Mouse (Mus musculus) liver, adult 2 months (tissue): Measurements from ENCODE around the gene Kiss1. TPM values are rescaled to one million over a fixed set of nuclear protein-coding genes. Genes with fewer than 3 reads are reported as not detected.

Experiments used
- DNase-seq: peaks from one replicate; pipeline ENCODE4 v3.0.0-alpha.2; 2011; ENCODE audit warnings: low read depth, low spot score; ENCODE audit errors: extremely low read depth
- H3K27ac ChIP-seq: fragments of 200-500 bp; replicated peaks from 2 replicates; pipeline ENCODE4 v1.5.1; 2012; ENCODE audit warnings: low read depth, mild to moderate bottlenecking, control low read depth, inconsistent platforms, low read length; ENCODE audit not compliant: insufficient read depth
- H3K27me3 ChIP-seq: fragments of 200-500 bp; 2 replicates; pipeline ENCODE4 v1.6.1; 2012; ENCODE audit warnings: mild to moderate bottlenecking, moderate library complexity, low read length, inconsistent platforms; ENCODE audit not compliant: control insufficient read depth, insufficient read depth
- H3K36me3 ChIP-seq: fragments of 200-500 bp; 2 replicates; pipeline ENCODE4 v1.6.1; 2012; ENCODE audit warnings: low read length, inconsistent platforms; ENCODE audit not compliant: control insufficient read depth, insufficient read depth
- H3K4me1 ChIP-seq: fragments of 200-500 bp; 2 replicates; pipeline ENCODE4 v1.6.1; 2011; ENCODE audit warnings: low read length; ENCODE audit not compliant: control insufficient read depth, insufficient read depth
- H3K4me3 ChIP-seq: fragments of 200-500 bp; 2 replicates; pipeline ENCODE4 v1.5.1; 2011; ENCODE audit warnings: low read depth, mild to moderate bottlenecking, control low read depth, low read length, moderate library complexity; ENCODE audit not compliant: insufficient read depth
- H3K79me2 ChIP-seq: fragments of 200-500 bp; 2 replicates; pipeline ENCODE4 v1.6.1; 2012; ENCODE audit warnings: inconsistent platforms, mild to moderate bottlenecking, low read length, moderate library complexity; ENCODE audit not compliant: control insufficient read depth, insufficient read depth
- H3K9ac ChIP-seq: fragments of 200-500 bp; 2 replicates; pipeline ENCODE4 v1.6.1; 2012; ENCODE audit warnings: low read depth, mild to moderate bottlenecking, control low read depth, inconsistent platforms, low read length
- CTCF ChIP-seq: fragments of 200-500 bp; IDR thresholded peaks from 2 replicates; pipeline ENCODE4 v1.5.1; 2011; ENCODE audit warnings: low read depth, low read length, control low read depth
- POLR2A ChIP-seq: fragments of 200-500 bp; IDR thresholded peaks from 2 replicates; pipeline ENCODE4 v1.6.1; 2011; ENCODE audit warnings: low read length, control low read depth; ENCODE audit not compliant: insufficient read depth; ENCODE audit errors: extremely low read depth
- WGBS: fragments of 180-500 bp; shearing (Covaris S2); methylation state at CpG from one replicate; pipeline ENCODE4 v1.1.7; 2018; 5-methylcytosine and 5-hydroxymethylcytosine counted together
- polyA plus RNA-seq: library from polyadenylated mRNA; depleted of rRNA; stranded (reverse); fragments of >200 nt; gene quantifications from 2 replicates; pipeline ENCODE4 v1.2.3, GENCODE M21; 2012
- total RNA-seq: library from RNA; depleted of rRNA; stranded (reverse); fragments of >200 nt; gene quantifications from 2 replicates; pipeline ENCODE4 v1.2.3, GENCODE M21; 2014

Gene Kiss1
- total and polyA plus RNA-seq, 2 experiments: not detected

DNA sequence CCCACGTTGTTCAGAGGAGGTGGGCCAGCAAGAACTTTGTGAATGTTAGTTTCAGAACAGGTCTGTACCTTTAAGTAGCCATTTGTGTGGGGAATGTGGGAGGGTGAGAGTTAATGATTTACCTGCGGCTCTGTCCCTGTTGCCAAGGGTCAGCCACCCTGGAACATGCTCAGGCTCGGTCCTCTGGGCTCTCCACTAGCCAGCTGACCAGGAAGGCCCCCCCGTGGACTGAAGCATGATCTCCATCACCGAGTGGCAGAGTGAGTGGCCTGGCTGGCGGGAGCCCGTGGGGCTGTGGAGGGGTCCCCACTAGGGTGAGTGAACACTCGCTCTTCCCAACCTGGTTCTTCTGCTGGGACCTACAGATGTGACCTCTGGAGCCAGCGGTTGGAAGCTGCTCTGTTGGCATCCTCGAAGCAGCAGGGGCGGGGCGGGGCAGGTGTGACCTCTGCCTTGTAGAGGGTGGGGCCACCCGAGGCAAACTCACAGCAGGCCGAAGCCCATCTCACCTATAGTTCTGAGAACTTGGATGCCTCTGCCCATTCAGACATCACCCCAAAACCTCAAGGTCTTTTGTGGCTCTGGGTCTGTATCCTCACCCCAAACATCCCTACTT lies 11.9 kb upstream of the Kiss1 start, which contains the start of gene Golt1a:
Golt1a (plus strand) TSS at position 149 of the 616 bp plus-strand sequence.
- no peaks in the 10 kb centered on the region for H3K36me3 ChIP-seq
- peaks cover 10% of the 10 kb centered on the region for H3K4me1 ChIP-seq
- WGBS: 25% methylated on average over 14 of the region's 14 CpGs
- DNase-seq: peak; percentile 95
- peaks cover 7% of the 10 kb centered on the region; the same call in 1 of the 2 replicates for H3K79me2 ChIP-seq
- peak within 1 kb of the TSS; percentile 83 for H3K27ac ChIP-seq
- no peak for TF ChIP-seq CTCF
- 0 out of 2 replicates have a peak, but pooled peaks have one; percentile 46 for TF ChIP-seq POLR2A
- peak within 1 kb of the TSS; percentile 65 for H3K4me3 ChIP-seq
- H3K9ac ChIP-seq: peak within 1 kb of the TSS; percentile 76
- H3K27me3 ChIP-seq: no peaks in the 10 kb centered on the region

DNA sequence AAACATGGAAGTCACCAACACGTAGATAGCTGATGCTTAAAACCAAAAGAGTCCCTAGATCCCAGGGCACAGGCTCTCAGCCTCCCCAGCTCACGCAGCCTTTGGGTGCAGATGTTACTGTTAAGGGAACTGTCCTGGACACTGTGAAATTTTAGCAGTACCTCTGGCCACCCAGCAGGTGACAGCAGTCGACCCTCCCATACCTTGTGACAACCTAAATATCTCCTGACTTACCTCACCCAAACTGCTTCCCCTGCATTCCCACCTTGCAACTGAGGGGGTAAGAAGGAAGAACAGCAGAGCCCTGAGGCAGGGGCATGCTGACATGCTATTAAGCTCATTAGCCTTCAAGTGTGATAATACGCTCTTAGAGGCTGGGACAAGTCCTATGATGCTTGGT lies 10.4 kb upstream of the Kiss1 start:
- Histone ChIP-seq H3K27me3 (no peaks in the 10 kb centered on the region), H3K79me2 (peaks cover 7% of the 10 kb centered on the region; the same call in 1 of the 2 replicates), H3K36me3 (no peaks in the 10 kb centered on the region), H3K27ac (no peak overlapping the region), H3K4me3 (no peak overlapping the region), H3K4me1 (peaks cover 10% of the 10 kb centered on the region), H3K9ac (no peak overlapping the region)
- TF ChIP-seq CTCF: peak; percentile 24; the same call in 1 of the 2 replicates
- TF ChIP-seq POLR2A: no peak
- WGBS: 74% methylated on average over 4 of the region's 4 CpGs
- no peak for DNase-seq

- H3K4me1 ChIP-seq: peaks cover 9% of the 10 kb centered on the region
- no peaks in the 10 kb centered on the region for H3K36me3 ChIP-seq
- peaks cover 7% of the 10 kb centered on the region; the same call in 1 of the 2 replicates for H3K79me2 ChIP-seq
- no peak overlapping the region for H3K4me3 ChIP-seq
- no peaks in the 10 kb centered on the region for H3K27me3 ChIP-seq
- 66% methylated on average over 10 of the region's 10 CpGs for WGBS
- no peak for DNase-seq
- H3K27ac ChIP-seq: no peak overlapping the region
- TF ChIP-seq POLR2A (no peak), CTCF (no peak)
- no peak overlapping the region for H3K9ac ChIP-seq
Measured at GRCm38 (mm10) chr1:133311946-133312345, 9.7 kb upstream of the Kiss1 start.

DNA sequence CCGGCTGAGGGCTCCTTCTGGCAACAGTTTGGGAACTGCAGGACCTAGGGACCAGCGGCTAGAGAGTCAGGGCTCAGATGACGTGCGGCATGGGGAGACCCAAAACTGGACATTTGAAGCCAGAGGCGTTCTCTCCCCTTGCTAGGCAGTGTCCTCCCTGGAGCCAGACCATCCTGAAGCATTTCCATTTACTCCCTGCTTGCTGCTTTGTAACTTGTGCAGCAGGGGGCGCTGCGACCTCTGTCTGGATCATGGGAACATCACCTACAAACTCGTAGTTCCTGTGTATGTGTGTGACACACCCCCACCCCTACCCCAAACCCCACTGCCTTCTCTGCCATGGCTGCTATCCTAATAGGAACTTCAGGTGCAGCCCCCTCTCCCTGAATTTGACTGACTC lies 7.3 kb upstream of the Kiss1 start:
- Histone ChIP-seq H3K27me3 (no peaks in the 10 kb centered on the region), H3K9ac (no peak overlapping the region), H3K4me1 (peaks cover 6% of the 10 kb centered on the region), H3K36me3 (no peaks in the 10 kb centered on the region), H3K4me3 (no peak overlapping the region), H3K27ac (no peak overlapping the region), H3K79me2 (peaks cover 7% of the 10 kb centered on the region; the same call in 1 of the 2 replicates)
- TF ChIP-seq POLR2A (no peak), CTCF (peak; percentile 86)
- peak; percentile 38 for DNase-seq
- 42% methylated on average over 8 of the region's 8 CpGs for WGBS

DNA sequence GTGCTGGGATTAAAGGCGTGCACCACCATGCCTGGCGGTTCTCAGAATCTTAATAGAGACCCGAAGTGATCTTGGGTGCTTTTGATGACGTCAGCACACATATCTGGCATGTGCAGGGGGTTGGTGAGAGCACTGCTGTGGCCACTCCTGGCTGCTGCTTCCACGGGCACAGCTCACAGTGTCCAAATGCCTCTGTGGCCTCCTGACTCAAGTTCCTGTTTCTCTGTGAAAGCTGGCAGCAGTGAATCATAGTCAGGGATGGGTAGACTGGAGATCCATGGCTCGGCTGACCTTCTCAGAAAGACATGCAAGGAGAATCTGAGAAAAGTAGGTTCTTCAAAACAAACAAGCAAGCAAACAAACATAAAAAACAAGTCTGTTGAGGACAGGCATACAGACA lies 5.9 kb upstream of the Kiss1 start:
- Histone ChIP-seq H3K27ac (no peak overlapping the region), H3K4me1 (peaks cover 2% of the 10 kb centered on the region), H3K27me3 (no peaks in the 10 kb centered on the region), H3K9ac (no peak overlapping the region), H3K36me3 (no peaks in the 10 kb centered on the region), H3K79me2 (peaks cover 4% of the 10 kb centered on the region; the same call in 1 of the 2 replicates), H3K4me3 (no peak overlapping the region)
- DNase-seq: no peak
- WGBS: 72% methylated on average over 6 of the region's 6 CpGs
- TF ChIP-seq CTCF: no peak
- no peak for TF ChIP-seq POLR2A

GRCm38 (mm10) chr1:133316577-133316976 lies 5.1 kb upstream of the Kiss1 start:
- Histone ChIP-seq H3K4me1 (no peaks in the 10 kb centered on the region), H3K79me2 (no peaks in the 10 kb centered on the region), H3K4me3 (no peak overlapping the region), H3K27me3 (no peaks in the 10 kb centered on the region), H3K36me3 (no peaks in the 10 kb centered on the region), H3K9ac (no peak overlapping the region), H3K27ac (no peak overlapping the region)
- no peak for DNase-seq
- TF ChIP-seq CTCF (no peak), POLR2A (no peak)
- WGBS: 83% methylated on average over 4 of the region's 4 CpGs
